Mouse (Mus musculus): Measurements from ENCODE around the gene Gm20509. TPM values are rescaled to one million over a fixed set of nuclear protein-coding genes. Genes with fewer than 3 reads are reported as not detected.

The Gm20509 gene
- polyA plus RNA-seq, 1 experiment from 2014 or later: not detected

GRCm38 (mm10) chr9:73130529-73130928, 28.3 kb downstream of the Gm20509 start:
- ATAC-seq (ENCODE audit: insufficient number of reproducible peaks, insufficient read depth, low FRiP score, low TSS enrichment, low read depth): no peak
- peaks cover 45% of the 10 kb centered on the region for H3K36me3 ChIP-seq
- H3K9me3 ChIP-seq: no peaks in the 10 kb centered on the region
- no peaks in the 10 kb centered on the region for H3K27me3 ChIP-seq
- H3K27ac ChIP-seq: no peak overlapping the region
- no peak overlapping the region for H3K4me2 ChIP-seq
- H3K4me3 ChIP-seq: no peak overlapping the region
- no peaks in the 10 kb centered on the region for H3K4me1 ChIP-seq
- H3K9ac ChIP-seq: no peak overlapping the region
- WGBS: 94% methylated on average over 4 of the region's 4 CpGs

GRCm38 (mm10) chr9:73137341-73137886, 35.1 kb downstream of the Gm20509 start:
- ATAC-seq (ENCODE audit: insufficient number of reproducible peaks, insufficient read depth, low FRiP score, low TSS enrichment, low read depth): no peak
- no peaks in the 10 kb centered on the region for H3K9me3 ChIP-seq

GRCm38 (mm10) chr9:73154347-73154746, 52.1 kb downstream of the Gm20509 start:
- ATAC-seq (ENCODE audit: insufficient number of reproducible peaks, insufficient read depth, low FRiP score, low TSS enrichment, low read depth): no peak
- H3K27me3 ChIP-seq: no peaks in the 10 kb centered on the region
- no peaks in the 10 kb centered on the region for H3K9me3 ChIP-seq
- H3K27ac ChIP-seq: no peak overlapping the region
- no peak overlapping the region for H3K4me3 ChIP-seq
- no peaks in the 10 kb centered on the region for H3K4me1 ChIP-seq
- H3K9ac ChIP-seq: no peak overlapping the region
- H3K36me3 ChIP-seq: no peaks in the 10 kb centered on the region
- 54% methylated on average over 9 of the region's 9 CpGs for WGBS
- no peak overlapping the region for H3K4me2 ChIP-seq

More at GRCm38 (mm10) chr9:73137341-73137886, 35.1 kb downstream of the Gm20509 start:
- Histone ChIP-seq H3K4me1 (no peaks in the 10 kb centered on the region), H3K27ac (no peak overlapping the region), H3K4me2 (no peak overlapping the region), H3K9ac (no peak overlapping the region), H3K4me3 (no peak overlapping the region), H3K27me3 (no peaks in the 10 kb centered on the region), H3K36me3 (no peaks in the 10 kb centered on the region)
- 65% methylated on average over 11 of the region's 11 CpGs for WGBS

GRCm38 (mm10) chr9:73157968-73158367, 55.7 kb downstream of the Gm20509 start:
- H3K9ac ChIP-seq: no peak overlapping the region
- WGBS: 84% methylated on average over 4 of the region's 4 CpGs

GRCm38 (mm10) chr9:73159265-73159664, 57.0 kb downstream of the Gm20509 start:
- WGBS: 49% methylated on average over 1 of the region's 1 CpGs
- H3K27ac ChIP-seq: no peak overlapping the region
- no peak overlapping the region for H3K4me2 ChIP-seq
- no peaks in the 10 kb centered on the region for H3K4me1 ChIP-seq
- no peaks in the 10 kb centered on the region for H3K36me3 ChIP-seq
- ATAC-seq (ENCODE audit: insufficient number of reproducible peaks, insufficient read depth, low FRiP score, low TSS enrichment, low read depth): no peak
- no peaks in the 10 kb centered on the region for H3K9me3 ChIP-seq
- H3K4me3 ChIP-seq: no peak overlapping the region
- H3K9ac ChIP-seq: no peak overlapping the region
- H3K27me3 ChIP-seq: peaks cover 5% of the 10 kb centered on the region; the same call in 1 of the 2 replicates

More at GRCm38 (mm10) chr9:73157968-73158367, 55.7 kb downstream of the Gm20509 start:
- no peak for ATAC-seq (ENCODE audit: insufficient number of reproducible peaks, insufficient read depth, low FRiP score, low TSS enrichment, low read depth)
- H3K9me3 ChIP-seq: no peaks in the 10 kb centered on the region
- H3K27ac ChIP-seq: no peak overlapping the region
- H3K36me3 ChIP-seq: no peaks in the 10 kb centered on the region
- no peaks in the 10 kb centered on the region for H3K4me1 ChIP-seq
- H3K4me3 ChIP-seq: no peak overlapping the region
- H3K4me2 ChIP-seq: no peak overlapping the region
- no peaks in the 10 kb centered on the region for H3K27me3 ChIP-seq

- no peak for ATAC-seq (ENCODE audit: insufficient number of reproducible peaks, insufficient read depth, low FRiP score, low TSS enrichment, low read depth)
- Histone ChIP-seq H3K9ac (peak overlapping the region; percentile 46; the same call in 1 of the 2 replicates), H3K36me3 (no peaks in the 10 kb centered on the region), H3K27ac (no peak overlapping the region), H3K9me3 (no peaks in the 10 kb centered on the region), H3K27me3 (peaks cover 5% of the 10 kb centered on the region; the same call in 1 of the 2 replicates), H3K4me1 (no peaks in the 10 kb centered on the region), H3K4me2 (peak overlapping the region; percentile 60), H3K4me3 (peak overlapping the region; percentile 34)
- WGBS: 16% methylated on average over 26 of the region's 26 CpGs
Observed at GRCm38 (mm10) chr9:73162571-73163333, 60.5 kb downstream of the Gm20509 start.

GRCm38 (mm10) chr9:73165631-73166030, 63.4 kb downstream of the Gm20509 start:
- Histone ChIP-seq H3K4me2 (no peak overlapping the region), H3K4me1 (no peaks in the 10 kb centered on the region), H3K4me3 (no peak overlapping the region), H3K9ac (no peak overlapping the region), H3K27ac (no peak overlapping the region), H3K27me3 (peaks cover 5% of the 10 kb centered on the region; the same call in 1 of the 2 replicates), H3K9me3 (no peaks in the 10 kb centered on the region), H3K36me3 (no peaks in the 10 kb centered on the region)
- 84% methylated on average over 4 of the region's 4 CpGs for WGBS
- ATAC-seq (ENCODE audit: insufficient number of reproducible peaks, insufficient read depth, low FRiP score, low TSS enrichment, low read depth): no peak

Other genes starting within 250 kb of the Gm20509 start
- 10.6 and 10.8 TPM in 2 replicates for gene Pygo1, start 176.8 kb upstream of the Gm20509 start, polyA plus RNA-seq (2015; fragmentation: Nextera tagmentation; extraction: Ambion mirVana)
- 1.5 and 1.6 TPM in 2 replicates for gene Dyx1c1, start 143.7 kb upstream of the Gm20509 start, polyA plus RNA-seq (2015; fragmentation: Nextera tagmentation; extraction: Ambion mirVana)
- not detected in 2 replicates for gene Gm44503, start 143.6 kb upstream of the Gm20509 start, polyA plus RNA-seq (2015; fragmentation: Nextera tagmentation; extraction: Ambion mirVana)
- gene Ccpg1os, start 117.1 kb upstream of the Gm20509 start, polyA plus RNA-seq (2015; fragmentation: Nextera tagmentation; extraction: Ambion mirVana): 13.3 and 15.4 TPM in 2 replicates
- 20.6 and 28.8 TPM in 2 replicates for gene Ccpg1, start 117.0 kb upstream of the Gm20509 start, polyA plus RNA-seq (2015; fragmentation: Nextera tagmentation; extraction: Ambion mirVana)
- gene Pigb, start 62.1 kb upstream of the Gm20509 start, polyA plus RNA-seq (2015; fragmentation: Nextera tagmentation; extraction: Ambion mirVana): 14.1 and 14.3 TPM in 2 replicates
- 9.7 and 10.1 TPM in 2 replicates for gene Rab27a, start 57.6 kb upstream of the Gm20509 start, polyA plus RNA-seq (2015; fragmentation: Nextera tagmentation; extraction: Ambion mirVana)
- 0.22 TPM in 1 of 2 replicates, not detected in the other for gene Khdc3, start 634 bp upstream of the Gm20509 start, polyA plus RNA-seq (2015; fragmentation: Nextera tagmentation; extraction: Ambion mirVana)
- 141 and 144 TPM in 2 replicates for gene Rsl24d1, start 11.0 kb downstream of the Gm20509 start, polyA plus RNA-seq (2015; fragmentation: Nextera tagmentation; extraction: Ambion mirVana)